Mouse (Mus musculus): ENCODE data around the gene Tulp1. TPM values are rescaled to one million over a fixed set of nuclear protein-coding genes. Genes with fewer than 3 reads are reported as not detected.
A peak's percentile ranks its signal among the peaks of the same experiment; 100 is the strongest.
"Not testable (repeated sequence)": the region's sequence is repeated elsewhere in the genome, so short reads cannot be mapped to it uniquely, and the experiment has no call there.

Tulp1 gene
- polyA plus RNA-seq, 1 experiment: not detected

GRCm38 (mm10) chr17:28344050-28344607 lies 20.9 kb downstream of the Tulp1 start:
- no peak for DNase-seq (ENCODE audit: extremely low spot score in 1 of 2, low spot score in 1 of 2)

- DNase-seq (ENCODE audit: extremely low spot score in 1 of 2, low spot score in 1 of 2): peak in 1 of 2 experiments; percentile 46
These were observed 23.9 kb downstream of the Tulp1 start for GRCm38 (mm10) chr17:28341091-28341490.

- no peak for DNase-seq (ENCODE audit: extremely low spot score in 1 of 2, low spot score in 1 of 2)
These were observed 24.4 kb downstream of the Tulp1 start for GRCm38 (mm10) chr17:28340578-28340977.

GRCm38 (mm10) chr17:28337547-28337946 lies 27.5 kb downstream of the Tulp1 start:
- DNase-seq (ENCODE audit: extremely low spot score in 1 of 2, low spot score in 1 of 2): no peak

DNA sequence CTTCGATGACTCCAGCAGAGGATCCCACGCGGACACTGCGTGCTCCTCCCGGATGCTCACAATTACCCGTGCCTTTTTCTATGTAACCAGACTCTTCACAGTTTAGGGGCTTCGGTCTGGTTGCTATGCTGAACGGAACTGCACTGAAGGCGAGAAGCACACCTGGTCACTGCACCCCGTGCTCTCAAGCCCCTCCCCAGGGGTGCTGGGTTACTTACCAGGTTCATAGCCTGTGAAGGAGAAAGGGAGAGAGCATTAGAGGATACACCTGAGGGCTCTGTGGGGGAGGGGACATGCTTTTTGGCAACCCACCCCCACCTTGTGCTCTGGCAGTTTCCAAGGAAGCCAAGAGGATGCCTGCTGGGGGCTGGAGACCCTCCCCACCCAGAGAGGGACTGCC lies 29.8 kb downstream of the Tulp1 start:
- no peak for DNase-seq (ENCODE audit: extremely low spot score in 1 of 2, low spot score in 1 of 2)

- DNase-seq (ENCODE audit: extremely low spot score in 1 of 2, low spot score in 1 of 2): no peak
These were observed 32.0 kb downstream of the Tulp1 start for GRCm38 (mm10) chr17:28332915-28333546.

GRCm38 (mm10) chr17:28332113-28332914 lies 32.7 kb downstream of the Tulp1 start:
- DNase-seq (ENCODE audit: extremely low spot score in 1 of 2, low spot score in 1 of 2): no peak

- DNase-seq (ENCODE audit: extremely low spot score in 1 of 2, low spot score in 1 of 2): no peak
These were observed 33.5 kb downstream of the Tulp1 start for GRCm38 (mm10) chr17:28331241-28332112.

GRCm38 (mm10) chr17:28330590-28330989 lies 34.4 kb downstream of the Tulp1 start:
- not testable (repeated sequence) for DNase-seq (ENCODE audit: extremely low spot score in 1 of 2, low spot score in 1 of 2)

GRCm38 (mm10) chr17:28330232-28330546 lies 34.8 kb downstream of the Tulp1 start:
- DNase-seq (ENCODE audit: extremely low spot score in 1 of 2, low spot score in 1 of 2): no peak

GRCm38 (mm10) chr17:28329503-28330231 lies 35.4 kb downstream of the Tulp1 start:
- DNase-seq (ENCODE audit: extremely low spot score in 1 of 2, low spot score in 1 of 2): no peak

DNA sequence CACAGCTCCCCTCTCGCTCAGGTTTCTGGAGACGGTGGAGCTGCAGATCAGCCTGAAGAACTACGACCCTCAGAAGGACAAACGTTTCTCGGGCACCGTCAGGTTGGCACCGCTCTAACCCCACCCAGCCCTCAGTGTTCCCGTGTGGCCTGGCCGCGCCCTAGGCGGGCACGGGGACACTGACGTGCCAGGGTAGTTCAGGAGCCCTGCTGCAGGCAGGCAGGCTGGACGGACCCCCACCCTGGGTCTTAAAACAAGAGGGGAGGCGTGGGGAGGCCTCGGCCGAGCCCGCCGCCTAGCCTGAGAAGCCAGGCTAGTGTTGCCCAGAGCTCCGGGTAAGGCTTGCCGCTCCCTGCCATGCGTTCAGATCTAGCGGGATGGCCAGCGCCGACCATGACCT lies 36.1 kb downstream of the Tulp1 start:
- DNase-seq (ENCODE audit: extremely low spot score in 1 of 2, low spot score in 1 of 2): no peak

DNA sequence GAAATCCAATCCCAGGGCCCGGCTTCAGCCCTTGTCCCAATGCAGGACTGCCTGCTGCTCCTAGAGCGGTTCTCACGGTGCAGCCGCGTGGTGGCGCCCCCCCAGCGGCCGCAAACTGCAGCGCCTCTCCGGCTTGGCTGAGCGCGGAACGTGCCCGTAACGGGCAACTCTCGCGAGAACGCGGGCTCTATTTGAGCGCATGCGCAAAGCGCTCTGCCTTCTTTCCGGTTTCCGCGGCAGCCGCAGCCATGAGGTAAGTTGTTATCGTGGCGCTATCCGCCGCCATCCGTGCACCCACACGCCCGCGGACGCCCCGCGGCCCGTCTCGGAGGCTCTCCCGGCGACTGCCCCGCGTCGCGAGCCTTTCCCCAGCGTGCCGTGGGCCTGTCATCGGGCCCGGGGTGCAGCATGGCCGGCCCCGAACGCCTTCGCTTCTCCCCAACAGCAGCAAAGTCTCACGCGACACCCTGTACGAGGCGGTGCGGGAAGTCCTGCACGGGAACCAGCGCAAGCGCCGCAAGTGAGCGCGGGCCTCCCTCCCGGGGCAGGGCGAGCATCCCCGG lies 36.6 kb downstream of the Tulp1 start, which contains the start of gene Rpl10a:
Gene Rpl10a (plus strand): TSS at position 106 of the 563 bp plus-strand sequence.
- peak; percentile 87 to 98 for DNase-seq (ENCODE audit: extremely low spot score in 1 of 2, low spot score in 1 of 2)

DNA sequence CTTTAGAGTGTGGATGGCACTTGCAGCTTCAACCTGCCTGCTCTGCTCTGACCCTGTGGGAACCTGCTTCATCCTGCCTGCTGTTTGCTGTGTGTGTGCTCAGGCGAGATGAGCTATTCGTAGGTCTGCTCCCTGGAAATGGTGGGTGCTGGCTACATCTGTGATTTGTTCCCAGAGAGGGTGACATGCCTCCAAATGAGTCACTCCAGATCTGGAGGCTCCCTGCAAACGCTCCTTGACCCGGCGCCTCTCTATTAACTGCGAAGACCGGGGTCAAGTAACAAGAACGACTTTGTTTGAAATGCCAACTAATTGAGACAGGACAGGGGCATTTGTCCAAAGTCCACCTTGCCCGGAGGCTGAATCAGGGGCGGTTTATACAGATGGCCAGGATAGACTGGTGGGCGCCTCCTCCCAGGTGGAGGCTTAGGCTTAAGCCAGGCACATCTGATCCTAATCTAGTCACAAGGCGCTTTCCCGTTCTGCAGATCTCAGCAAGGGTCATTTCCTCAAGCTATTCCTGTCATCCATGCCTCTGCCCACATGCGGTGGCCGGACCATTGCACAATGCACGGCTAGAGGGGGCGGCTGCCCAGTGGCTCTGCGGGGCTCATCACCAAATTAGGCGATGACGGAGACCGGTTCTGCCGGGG lies 37.2 kb downstream of the Tulp1 start:
- DNase-seq (ENCODE audit: extremely low spot score in 1 of 2, low spot score in 1 of 2): peak; percentile 33 to 59

DNA sequence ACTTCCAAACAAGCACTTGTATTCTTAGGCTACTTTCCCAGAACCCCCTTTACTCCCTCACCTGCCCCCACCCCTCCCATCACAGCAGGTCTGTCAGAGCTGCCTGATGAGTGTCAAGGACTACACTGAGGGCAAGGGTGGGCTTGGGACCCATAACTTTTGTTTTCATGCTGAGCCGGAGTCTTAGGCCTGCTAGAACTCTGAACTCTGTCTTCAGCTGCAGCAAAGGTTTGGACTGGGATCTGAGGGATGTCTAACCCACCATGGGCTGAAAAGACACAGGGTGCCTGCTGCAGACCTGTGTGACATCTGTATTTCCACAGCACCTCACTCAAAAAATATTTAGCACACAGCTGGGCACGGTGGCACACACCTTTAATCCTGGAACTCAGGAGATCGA lies 38.1 kb downstream of the Tulp1 start:
- no peak for DNase-seq (ENCODE audit: extremely low spot score in 1 of 2, low spot score in 1 of 2)

DNA sequence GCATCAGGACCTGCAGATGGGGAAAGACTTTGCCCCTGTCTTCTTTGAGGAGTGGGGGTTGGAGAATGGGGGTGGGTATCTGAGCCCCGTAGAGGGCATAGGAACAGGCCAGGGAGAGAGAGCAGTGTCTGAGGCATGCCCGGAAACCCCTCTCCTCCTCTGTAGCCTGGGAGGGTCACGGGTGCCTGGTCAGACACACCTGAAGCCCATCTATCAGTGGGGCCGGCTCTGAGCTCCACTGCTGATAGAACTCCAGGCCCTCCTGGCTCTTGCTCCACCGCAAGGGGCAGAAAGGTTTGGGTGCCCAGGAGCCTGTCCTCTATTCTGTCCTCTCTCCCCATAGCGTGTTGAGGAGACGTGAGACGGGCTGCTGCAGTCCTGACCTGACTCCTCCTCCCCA lies 39.3 kb downstream of the Tulp1 start:
- DNase-seq (ENCODE audit: extremely low spot score in 1 of 2, low spot score in 1 of 2): no peak

DNA sequence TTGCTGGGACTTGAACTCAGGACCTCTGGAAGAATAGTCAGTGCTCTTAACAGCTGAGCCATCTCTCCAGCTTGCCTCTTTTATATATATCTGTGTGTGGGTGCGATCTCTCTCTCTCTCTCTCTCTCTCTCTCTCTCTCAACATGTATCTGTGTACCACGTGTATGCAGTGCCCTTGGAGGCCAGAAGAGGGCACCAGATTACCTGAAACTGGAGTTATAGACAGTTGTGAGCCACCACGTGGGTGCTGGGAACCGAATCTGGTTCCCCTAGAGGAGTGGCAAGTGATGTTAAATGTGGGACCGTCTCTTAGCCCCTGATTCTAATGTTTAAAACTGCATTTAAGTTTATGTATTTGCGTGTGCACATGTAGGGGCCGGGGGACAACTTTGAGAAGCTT lies 40.6 kb downstream of the Tulp1 start:
- not testable (repeated sequence) for DNase-seq (ENCODE audit: extremely low spot score in 1 of 2, low spot score in 1 of 2)

DNA sequence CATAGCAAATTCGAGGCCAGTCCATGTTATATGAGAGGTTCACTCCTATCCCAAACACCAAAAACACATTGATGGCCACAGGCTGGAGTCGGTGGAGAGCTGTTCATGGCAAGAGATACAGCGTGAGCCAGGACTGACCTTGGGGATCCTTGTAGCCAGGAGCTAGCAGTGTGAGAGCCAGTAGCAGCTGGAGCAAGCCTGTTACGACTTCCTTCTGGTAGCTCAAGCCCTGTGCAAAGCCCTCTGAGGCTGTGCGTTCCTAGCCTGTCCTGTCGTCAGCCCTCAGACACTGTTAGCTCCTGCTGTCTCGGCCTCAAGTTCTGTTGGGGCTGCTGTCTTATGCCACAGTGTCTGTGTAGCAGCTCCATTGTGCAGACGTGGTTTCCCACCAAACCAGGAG lies 41.2 kb downstream of the Tulp1 start:
- DNase-seq (ENCODE audit: extremely low spot score in 1 of 2, low spot score in 1 of 2): no peak

DNA sequence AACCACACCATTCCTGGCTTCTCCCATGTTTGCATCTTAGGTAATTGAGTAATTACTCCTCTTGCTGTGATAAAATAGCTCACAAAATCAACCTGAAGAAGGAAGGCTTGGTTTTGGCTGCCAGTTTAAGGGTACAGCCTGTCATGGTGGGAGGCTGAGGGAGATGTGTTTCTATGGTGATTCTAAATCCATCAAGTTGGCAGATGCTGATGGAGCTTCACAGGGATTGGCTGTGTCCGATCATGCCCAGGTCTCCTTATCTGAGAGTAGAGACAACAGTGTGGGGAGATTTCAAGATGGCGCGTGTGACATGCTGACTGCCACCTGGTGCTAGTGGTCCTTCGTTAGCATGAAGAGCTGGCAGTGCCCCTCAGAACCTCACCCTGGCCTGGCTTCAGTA lies 43.3 kb downstream of the Tulp1 start:
- no peak for DNase-seq (ENCODE audit: extremely low spot score in 1 of 2, low spot score in 1 of 2)
